Mouse (Mus musculus): ENCODE measurements around the gene Akap14. TPM values are rescaled to one million over a fixed set of nuclear protein-coding genes. Genes with fewer than 3 reads are reported as not detected.

The Akap14 gene
- polyA plus RNA-seq, 1 experiment from 2014 or later = 0.15 TPM

Other genes starting within 250 kb of the Akap14 start
- 32.3 and 39.8 TPM in 2 replicates for gene Sept6, start 177.0 kb downstream of the Akap14 start, polyA plus RNA-seq (2016; fragmentation: Nextera tagmentation; extraction: Ambion mirVana)
- gene Sowahd, start 120.0 kb downstream of the Akap14 start, polyA plus RNA-seq (2016; fragmentation: Nextera tagmentation; extraction: Ambion mirVana) = not detected in 2 replicates
- gene Rpl39, start 83.4 kb downstream of the Akap14 start, polyA plus RNA-seq (2016; fragmentation: Nextera tagmentation; extraction: Ambion mirVana) = 366 and 467 TPM in 2 replicates
- 19.3 and 20.8 TPM in 2 replicates for gene Upf3b, start 58.5 kb downstream of the Akap14 start, polyA plus RNA-seq (2016; fragmentation: Nextera tagmentation; extraction: Ambion mirVana)
- 19.8 and 20.7 TPM in 2 replicates for gene Nkap, start 42.0 kb downstream of the Akap14 start, polyA plus RNA-seq (2016; fragmentation: Nextera tagmentation; extraction: Ambion mirVana)
- gene Ndufa1, start 22.3 kb upstream of the Akap14 start, polyA plus RNA-seq (2016; fragmentation: Nextera tagmentation; extraction: Ambion mirVana) = 401 and 420 TPM in 2 replicates
- 13.0 and 14.1 TPM in 2 replicates for gene Rnf113a1, start 22.4 kb upstream of the Akap14 start, polyA plus RNA-seq (2016; fragmentation: Nextera tagmentation; extraction: Ambion mirVana)
- not detected in 2 replicates for gene Gm9, start 42.2 kb upstream of the Akap14 start, polyA plus RNA-seq (2016; fragmentation: Nextera tagmentation; extraction: Ambion mirVana)
- not detected in 2 replicates for gene Rhox1, start 53.4 kb upstream of the Akap14 start, polyA plus RNA-seq (2016; fragmentation: Nextera tagmentation; extraction: Ambion mirVana)
- gene Rhox2a, start 76.1 kb upstream of the Akap14 start, polyA plus RNA-seq (2016; fragmentation: Nextera tagmentation; extraction: Ambion mirVana) = 0.26 TPM in 1 of 2 replicates, not detected in the other
- gene Rhox3a, start 81.1 kb upstream of the Akap14 start, polyA plus RNA-seq (2016; fragmentation: Nextera tagmentation; extraction: Ambion mirVana) = not detected in 2 replicates
- gene Rhox4a, start 96.5 kb upstream of the Akap14 start, polyA plus RNA-seq (2016; fragmentation: Nextera tagmentation; extraction: Ambion mirVana) = not detected in 2 replicates
- not detected in 2 replicates for gene Rhox3a2, start 211.2 kb upstream of the Akap14 start, polyA plus RNA-seq (2016; fragmentation: Nextera tagmentation; extraction: Ambion mirVana)
- gene Rhox4a2, start 222.0 kb upstream of the Akap14 start, polyA plus RNA-seq (2016; fragmentation: Nextera tagmentation; extraction: Ambion mirVana) = 0.20 and 0.21 TPM in 2 replicates
- gene Rhox2b, start 243.2 kb upstream of the Akap14 start, polyA plus RNA-seq (2016; fragmentation: Nextera tagmentation; extraction: Ambion mirVana) = not detected in 2 replicates

Measured in midbrain, embryonic 10.5 days (tissue).